Mouse (Mus musculus) E14TG2a.4 (cell line): Measurements from ENCODE around the gene Cnnm2.
A peak's percentile ranks its signal among the peaks of the same experiment; 100 is the strongest.

Experiments used
- CTCF ChIP-seq: conservative IDR thresholded peaks from 2 replicates; pipeline ENCODE4 v1.5.1; 2014; ENCODE audit warnings: low read length
- NANOG ChIP-seq: IDR thresholded peaks from 2 replicates; pipeline ENCODE4 v1.6.1; 2014; ENCODE audit warnings: borderline replicate concordance, low read length, mixed read lengths
- POU5F1 ChIP-seq: IDR thresholded peaks from 2 replicates; pipeline ENCODE4 v1.6.1; 2014; ENCODE audit warnings: low read length, borderline replicate concordance

GRCm38 (mm10) chr19:46897135-46897534 is 135.7 kb downstream of the Cnnm2 start:
- TF ChIP-seq CTCF = peak; percentile 62
- no peak for TF ChIP-seq POU5F1
- TF ChIP-seq NANOG = no peak
